Mouse (Mus musculus) left cerebral cortex, postnatal 25 days (tissue): ENCODE results near the gene Cpsf4l. TPM values are rescaled to one million over a fixed set of nuclear protein-coding genes. Genes with fewer than 3 reads are reported as not detected.
"Not testable (repeated sequence)": the region's sequence is repeated elsewhere in the genome, so short reads cannot be mapped to it uniquely, and the experiment has no call there.

ENCODE experiments used
- DNase-seq, 2 experiments: peaks; one replicate each; pipeline ENCODE4 v3.0.0; 2022; ENCODE audit warnings: low spot score in 2 of 2, mixed read lengths in 1 of 2
- intact Hi-C: fragments of 180-260 bp; cut with DNase I; formaldehyde crosslinking; loops from one replicate; pipeline ENCODE4 v1.15.1; 2025
- total RNA-seq, 2 experiments: library from RNA; stranded (reverse); gene quantifications; 2 replicates each; pipeline ENCODE4 v1.2.3; 2021

The Cpsf4l gene
- total RNA-seq, 2 experiments from 2014 or later = 0.44 TPM; not detected in 1

- intact Hi-C loops = no loop called here
- DNase-seq = no peak
Observed at GRCm38 (mm10) chr11:113676847-113677246, 33.0 kb downstream of the Cpsf4l start.

GRCm38 (mm10) chr11:113674595-113674994, 35.2 kb downstream of the Cpsf4l start:
- no peak for DNase-seq
- intact Hi-C loops = no loop called here

- intact Hi-C loops = no loop called here
- DNase-seq = peak in 1 of 2 experiments; percentile 59
Observed at GRCm38 (mm10) chr11:113673614-113674013, 36.2 kb downstream of the Cpsf4l start.

- DNase-seq = no peak
- intact Hi-C loops = no loop called here
Observed at GRCm38 (mm10) chr11:113669711-113670110, 40.1 kb downstream of the Cpsf4l start.

GRCm38 (mm10) chr11:113668857-113669256, 41.0 kb downstream of the Cpsf4l start:
- intact Hi-C loops = no loop called here

GRCm38 (mm10) chr11:113667704-113668103, 42.1 kb downstream of the Cpsf4l start:
- intact Hi-C loops = no loop called here
- DNase-seq = no peak

More at GRCm38 (mm10) chr11:113668857-113669256, 41.0 kb downstream of the Cpsf4l start:
- DNase-seq = peak in 1 of 2 experiments; percentile 48

GRCm38 (mm10) chr11:113667122-113667521, 42.7 kb downstream of the Cpsf4l start:
- DNase-seq = no peak
- intact Hi-C loops = no loop called here

- intact Hi-C loops = no loop called here
- DNase-seq = no peak
Observed at GRCm38 (mm10) chr11:113666648-113667047, 43.2 kb downstream of the Cpsf4l start.

- DNase-seq = no peak
- intact Hi-C loops = no loop called here
Observed at GRCm38 (mm10) chr11:113666205-113666604, 43.6 kb downstream of the Cpsf4l start.

- intact Hi-C loops = no loop called here
- DNase-seq = no peak
Observed at GRCm38 (mm10) chr11:113664279-113664678, 45.5 kb downstream of the Cpsf4l start.

- no peak for DNase-seq
- intact Hi-C loops = no loop called here
Observed at GRCm38 (mm10) chr11:113661835-113662351, 47.9 kb downstream of the Cpsf4l start.

- DNase-seq = no peak
- intact Hi-C loops = no loop called here
Observed at GRCm38 (mm10) chr11:113660940-113661339, 48.9 kb downstream of the Cpsf4l start.

GRCm38 (mm10) chr11:113660213-113660612, 49.6 kb downstream of the Cpsf4l start:
- intact Hi-C loops, DNase-seq: not testable (repeated sequence)

GRCm38 (mm10) chr11:113658763-113659162, 51.1 kb downstream of the Cpsf4l start:
- intact Hi-C loops = no loop called here
- DNase-seq = no peak

GRCm38 (mm10) chr11:113658319-113658718, 51.5 kb downstream of the Cpsf4l start:
- DNase-seq = no peak
- intact Hi-C loops = no loop called here

- no peak for DNase-seq
- intact Hi-C loops = no loop called here
Observed at GRCm38 (mm10) chr11:113657221-113657620, 52.6 kb downstream of the Cpsf4l start.

GRCm38 (mm10) chr11:113656511-113656932, 53.3 kb downstream of the Cpsf4l start:
- intact Hi-C loops = no loop called here
- DNase-seq = peak in 1 of 2 experiments; percentile 22

GRCm38 (mm10) chr11:113654561-113655270, 55.1 kb downstream of the Cpsf4l start:
- DNase-seq = peak; percentile 66 to 70
- intact Hi-C loops = no loop called here

- intact Hi-C loops = no loop called here
- DNase-seq = peak in 1 of 2 experiments; percentile 32
Observed at GRCm38 (mm10) chr11:113654105-113654504, 55.7 kb downstream of the Cpsf4l start.

- no peak for DNase-seq
- intact Hi-C loops = no loop called here
Observed at GRCm38 (mm10) chr11:113652516-113652915, 57.3 kb downstream of the Cpsf4l start.

- intact Hi-C loops = no loop called here
- DNase-seq = peak in 1 of 2 experiments; percentile 42
Observed at GRCm38 (mm10) chr11:113651907-113652273, 57.9 kb downstream of the Cpsf4l start.
